Mouse (Mus musculus) megakaryocyte, embryonic 14.5 days (primary cell): ENCODE measurements around the gene Smurf1.

Source experiments
- FLI1 ChIP-seq: IDR thresholded peaks from 2 replicates; pipeline ENCODE4 v1.6.1; 2012; ENCODE audit warnings: low read length, inconsistent platforms, mixed read lengths
- GATA1 ChIP-seq: IDR thresholded peaks from 3 replicates; pipeline ENCODE4 v1.6.1; 2012; ENCODE audit warnings: mixed read lengths, low read length, inconsistent platforms, borderline replicate concordance

- TF ChIP-seq GATA1, result no peak
- TF ChIP-seq FLI1, result no peak
Observed at GRCm38 (mm10) chr5:144949856-144950255, 15.8 kb downstream of the Smurf1 start.
